8 mouse cellular contexts compared by ENCODE assay signal in the genomic region with DNA sequence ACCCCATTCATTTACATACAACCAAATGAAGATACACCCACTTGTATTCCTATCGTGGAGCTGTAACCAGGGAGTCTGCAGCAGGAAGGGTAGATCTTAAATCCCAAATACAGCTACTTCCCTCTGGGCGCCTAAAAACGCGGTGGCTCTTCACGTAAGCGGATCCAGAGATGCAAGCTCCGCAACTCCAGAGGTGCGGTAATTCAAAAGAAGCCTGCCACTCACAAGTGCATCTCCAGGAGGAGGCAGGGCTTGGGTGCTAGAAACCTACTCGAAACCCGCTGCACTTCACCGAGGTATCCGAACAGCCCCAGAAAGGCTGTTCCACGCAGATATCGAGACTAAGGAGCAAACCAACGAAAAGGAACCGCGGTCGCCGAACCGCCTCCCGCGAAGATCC. TPM values are rescaled to one million over a fixed set of nuclear protein-coding genes. Genes with fewer than 3 reads are reported as not detected.
DNase-seq lines count a peak whose midpoint lies in the region; ATAC-seq and TF ChIP-seq lines count a peak whose summit lies in the region.

No protein-coding gene starts in this region.

- H3K9ac ChIP-seq in embryonic facial prominence, embryonic 13.5 days = peak overlapping the region; percentile 93
- H3K9ac ChIP-seq in neural tube, embryonic 15.5 days (replicated peaks) = peak overlapping the region; percentile 58

- no peaks in the 10 kb centered on the region for H3K27me3 ChIP-seq in embryonic facial prominence, embryonic 13.5 days
- no peaks in the 10 kb centered on the region for H3K27me3 ChIP-seq in limb, embryonic 10.5 days (ENCODE audit: low read depth, poor library complexity, severe bottlenecking)
- H3K27me3 ChIP-seq in neural tube, embryonic 15.5 days (replicated peaks) = no peaks in the 10 kb centered on the region

- no peaks in the 10 kb centered on the region for H3K36me3 ChIP-seq in embryonic facial prominence, embryonic 13.5 days
- H3K36me3 ChIP-seq in limb, embryonic 10.5 days = no peaks in the 10 kb centered on the region
- no peaks in the 10 kb centered on the region for H3K36me3 ChIP-seq in neural tube, embryonic 15.5 days

- no peak for ATAC-seq in embryonic facial prominence, embryonic 13.5 days (ENCODE audit: insufficient number of reproducible peaks, insufficient read depth, low FRiP score, low TSS enrichment, low read depth)
- ATAC-seq in neural tube, embryonic 15.5 days (ENCODE audit: low FRiP score) = peak; percentile 80

- intact Hi-C loops in left cerebral cortex, postnatal 25 days (cut with DNase I) = loop anchor here (2.0 kb wide), 2 partner anchors 32 to 42 kb away; no protein-coding TSS in a partner anchor

- peak overlapping the region; percentile 76 for H3K4me2 ChIP-seq in embryonic facial prominence, embryonic 13.5 days
- H3K4me2 ChIP-seq in neural tube, embryonic 15.5 days = peak overlapping the region; percentile 63

- no peak for TF ChIP-seq CTCF in lung, adult 2 months (IDR thresholded peaks at IDR 0.05; ENCODE audit: insufficient read depth, low read length)

- peak overlapping the region; percentile 93 for H3K4me3 ChIP-seq in lung, adult 2 months (replicated peaks; ENCODE audit: extremely low read depth, low read depth, low read length)
- peak overlapping the region; percentile 69 for H3K4me3 ChIP-seq in embryonic facial prominence, embryonic 13.5 days
- peak overlapping the region; percentile 82 for H3K4me3 ChIP-seq in limb, embryonic 10.5 days
- H3K4me3 ChIP-seq in neural tube, embryonic 15.5 days (replicated peaks) = peak overlapping the region; percentile 72

- DNase-seq in lung, adult 2 months = no peak
- no peak for DNase-seq in lung, postnatal 14 days
- no peak for DNase-seq in limb, embryonic 10.5 days (ENCODE audit: low spot score)
- DNase-seq in adrenal gland, postnatal 4 days (ENCODE audit: low spot score in 2 of 2) = no peak
- DNase-seq in left cerebral cortex, postnatal 25 days (ENCODE audit: low spot score in 2 of 2) = no peak
- DNase-seq in ovary, postnatal 10 days (ENCODE audit: low spot score) = no peak

- no peaks in the 10 kb centered on the region for H3K9me3 ChIP-seq in embryonic facial prominence, embryonic 13.5 days
- no peaks in the 10 kb centered on the region for H3K9me3 ChIP-seq in limb, embryonic 10.5 days (replicated peaks)
- no peaks in the 10 kb centered on the region for H3K9me3 ChIP-seq in neural tube, embryonic 15.5 days (replicated peaks)

- WGBS in lung, adult 2 months = under 1% methylated on average over 22 of the region's 22 CpGs
- whole genome bisulfite sequencing in embryonic facial prominence, embryonic 13.5 days = under 1% methylated on average over 22 of the region's 22 CpGs
- under 1% methylated on average over 22 of the region's 22 CpGs for WGBS in limb, embryonic 10.5 days
- WGBS in neural tube, embryonic 15.5 days = under 1% methylated on average over 22 of the region's 22 CpGs

- TF ChIP-seq POLR2A in lung, adult 2 months (IDR thresholded peaks at IDR 0.05; ENCODE audit: borderline replicate concordance, extremely low read depth, low read depth, low read length) = no peak

- no peaks in the 10 kb centered on the region; the same call in 1 of the 2 replicates for H3K4me1 ChIP-seq in lung, adult 2 months (ENCODE audit: control insufficient read depth, insufficient read depth, low read length)
- no peaks in the 10 kb centered on the region for H3K4me1 ChIP-seq in embryonic facial prominence, embryonic 13.5 days
- no peaks in the 10 kb centered on the region for H3K4me1 ChIP-seq in limb, embryonic 10.5 days
- peaks cover 7% of the 10 kb centered on the region; the same call in 1 of the 2 replicates for H3K4me1 ChIP-seq in neural tube, embryonic 15.5 days

- H3K27ac ChIP-seq in embryonic facial prominence, embryonic 13.5 days = peak overlapping the region; percentile 95; the same call in 1 of the 2 replicates
- H3K27ac ChIP-seq in limb, embryonic 10.5 days = peak overlapping the region; percentile 99
- peak overlapping the region; percentile 99 for H3K27ac ChIP-seq in neural tube, embryonic 15.5 days (replicated peaks)

RNA-seq across cellular contexts. Expression of a gene that starts 0.3 kb away (rescaled TPM):
- polyA plus RNA-seq in lung, adult 2 months (2012; rRNA removed) = 3.2 and 3.6 TPM in 2 replicates
- 2.1 and 2.2 TPM in 2 replicates for polyA plus RNA-seq in embryonic facial prominence, embryonic 13.5 days (2015; fragmentation: Nextera tagmentation; extraction: Ambion mirVana)
- 2.8 TPM in 2 replicates for polyA plus RNA-seq in limb, embryonic 10.5 days (2016; fragmentation: Nextera tagmentation; extraction: Ambion mirVana)
- 2.1 and 3.3 TPM in 2 replicates for polyA plus RNA-seq in neural tube, embryonic 15.5 days (2015; fragmentation: Nextera tagmentation; extraction: Ambion mirVana)
- total RNA-seq in adrenal gland, postnatal 4 days (2021) = 10 to 100 TPM; 22.1 to 24.7 TPM
- total RNA-seq in left cerebral cortex, postnatal 25 days (2021) = 10 to 100 TPM; 13.3 to 14.3 TPM

RNA-seq across cellular contexts. Expression of a gene that starts 36.0 kb away (rescaled TPM):
- polyA plus RNA-seq in lung, adult 2 months (2012; rRNA removed) = 16.7 and 25.4 TPM in 2 replicates
- polyA plus RNA-seq in embryonic facial prominence, embryonic 13.5 days (2015; fragmentation: Nextera tagmentation; extraction: Ambion mirVana) = 87.0 and 95.7 TPM in 2 replicates
- polyA plus RNA-seq in limb, embryonic 10.5 days (2016; fragmentation: Nextera tagmentation; extraction: Ambion mirVana) = 84.4 and 85.5 TPM in 2 replicates
- 68.2 and 74.6 TPM in 2 replicates for polyA plus RNA-seq in neural tube, embryonic 15.5 days (2015; fragmentation: Nextera tagmentation; extraction: Ambion mirVana)
- 100 to 1,000 TPM; 213 to 227 TPM for total RNA-seq in adrenal gland, postnatal 4 days (2021)
- 10 to 100 TPM; 68.0 to 71.4 TPM for total RNA-seq in left cerebral cortex, postnatal 25 days (2021)

RNA-seq across cellular contexts. Expression of a gene that starts 55.3 kb away (rescaled TPM):
- polyA plus RNA-seq in lung, adult 2 months (2012; rRNA removed) = 34.3 and 59.7 TPM in 2 replicates
- polyA plus RNA-seq in embryonic facial prominence, embryonic 13.5 days (2015; fragmentation: Nextera tagmentation; extraction: Ambion mirVana) = 51.0 and 51.6 TPM in 2 replicates
- 50.3 and 61.9 TPM in 2 replicates for polyA plus RNA-seq in limb, embryonic 10.5 days (2016; fragmentation: Nextera tagmentation; extraction: Ambion mirVana)
- 41.3 and 44.2 TPM in 2 replicates for polyA plus RNA-seq in neural tube, embryonic 15.5 days (2015; fragmentation: Nextera tagmentation; extraction: Ambion mirVana)
- total RNA-seq in adrenal gland, postnatal 4 days (2021) = 10 to 100 TPM; 34.7 to 36.2 TPM
- 10 to 100 TPM; 19.4 to 20.6 TPM for total RNA-seq in left cerebral cortex, postnatal 25 days (2021)

RNA-seq across cellular contexts. Expression of a gene that starts 55.5 kb away (rescaled TPM):
- 1.3 and 1.8 TPM in 2 replicates for polyA plus RNA-seq in lung, adult 2 months (2012; rRNA removed)
- polyA plus RNA-seq in embryonic facial prominence, embryonic 13.5 days (2015; fragmentation: Nextera tagmentation; extraction: Ambion mirVana) = 0.14 and 0.47 TPM in 2 replicates
- 0.15 TPM in 1 of 2 replicates, not detected in the other for polyA plus RNA-seq in limb, embryonic 10.5 days (2016; fragmentation: Nextera tagmentation; extraction: Ambion mirVana)
- polyA plus RNA-seq in neural tube, embryonic 15.5 days (2015; fragmentation: Nextera tagmentation; extraction: Ambion mirVana) = 0.08 and 0.13 TPM in 2 replicates
- total RNA-seq in adrenal gland, postnatal 4 days (2021) = under 1 TPM; 0.20 to 0.25 TPM
- under 1 TPM; 0.16 to 0.30 TPM for total RNA-seq in left cerebral cortex, postnatal 25 days (2021)
